Mouse (Mus musculus) adrenal gland, adult 8-10 months (tissue): ENCODE measurements around the gene Nod1. TPM values are rescaled to one million over a fixed set of nuclear protein-coding genes. Genes with fewer than 3 reads are reported as not detected.

ENCODE experiments used
- DNase-seq: peaks from one replicate; pipeline ENCODE4 v3.0.0; 2022
- total RNA-seq, 4 experiments: library from RNA; stranded (reverse); gene quantifications; 2 replicates each; pipeline ENCODE4 v1.2.4; 2022

Nod1 gene
- total RNA-seq, 4 experiments from 2014 or later, result 9.1 to 14.0 (median 11.6) TPM

DNA sequence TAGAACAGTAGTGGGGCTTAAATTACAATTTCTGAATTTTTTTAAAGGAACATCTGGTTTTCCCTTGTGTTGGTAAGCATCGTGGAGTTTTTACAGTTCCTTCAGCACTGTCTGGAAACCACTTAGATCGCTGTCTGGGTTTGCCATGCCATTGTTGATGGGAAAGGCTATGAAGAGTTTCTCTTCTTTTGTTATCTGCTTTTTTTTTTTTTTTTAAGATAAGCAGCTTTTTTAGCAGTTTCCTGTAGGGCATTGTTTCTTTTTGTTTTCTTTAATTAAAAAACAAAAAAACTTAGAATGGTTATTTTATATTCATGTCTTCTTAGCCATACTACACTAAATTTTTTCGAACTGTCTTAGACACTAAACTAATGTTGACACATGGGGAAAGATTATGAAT, 94.8 kb downstream of the Nod1 start:
- no peak for DNase-seq

DNA sequence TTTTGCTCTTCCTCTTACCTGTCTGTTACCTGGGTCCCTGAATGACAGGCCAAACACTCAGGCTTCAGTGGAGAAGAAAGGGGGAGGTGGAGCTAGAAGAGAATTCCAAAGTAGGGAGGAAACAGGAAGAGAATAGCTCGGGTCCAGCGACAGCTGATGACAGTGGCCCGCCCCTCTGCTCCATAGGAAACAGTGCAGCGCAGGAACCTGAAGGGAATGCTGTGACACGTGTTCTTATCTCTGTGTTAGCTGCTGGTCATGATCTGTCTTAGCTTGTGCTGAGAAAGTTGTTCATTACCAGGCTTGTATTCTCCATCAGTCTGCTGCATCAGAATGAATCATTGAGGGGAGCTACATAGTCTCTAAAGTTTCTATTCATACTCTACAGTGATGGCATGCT, 95.6 kb downstream of the Nod1 start:
- no peak for DNase-seq

Other genes starting within 250 kb of the Nod1 start
- 10 to 100 TPM; 50.4 to 77.4 (median 56.5) TPM for gene Znrf2, start 155.7 kb downstream of the Nod1 start, total RNA-seq
- gene Ggct, start 20.3 kb upstream of the Nod1 start, total RNA-seq, result 10 to 100 TPM in 1 of 4 experiments, 1 to 10 TPM in 3; 4.7 to 17.0 (median 7.3) TPM
- 10 to 100 TPM; 69.8 to 78.8 (median 70.4) TPM for gene Gars, start 65.4 kb upstream of the Nod1 start, total RNA-seq
- under 1 TPM in 2 of 4 experiments, not detected in 2; 0.12 to 0.34 TPM for gene Crhr2, start 160.4 kb upstream of the Nod1 start, total RNA-seq
- gene Inmt, start 202.4 kb upstream of the Nod1 start, total RNA-seq, result 10 to 100 TPM; 13.6 to 32.7 (median 23.2) TPM
- gene Mindy4, start 230.8 kb upstream of the Nod1 start, total RNA-seq, result 10 to 100 TPM in 1 of 4 experiments, 1 to 10 TPM in 3; 4.0 to 10.2 (median 6.3) TPM